Mouse (Mus musculus) right cerebral cortex, postnatal 4 days (tissue): Measurements from ENCODE around the gene Tgfb1.

ENCODE experiments used
- DNase-seq: peaks from one replicate; pipeline ENCODE4 v3.0.0-alpha.2; 2022

Tgfb1 gene

GRCm38 (mm10) chr7:25686680-25687531 lies at the start of gene Tgfb1:
Tgfb1 (plus strand) TSS chr7:25687002.
- DNase-seq: peak; percentile 46

DNA sequence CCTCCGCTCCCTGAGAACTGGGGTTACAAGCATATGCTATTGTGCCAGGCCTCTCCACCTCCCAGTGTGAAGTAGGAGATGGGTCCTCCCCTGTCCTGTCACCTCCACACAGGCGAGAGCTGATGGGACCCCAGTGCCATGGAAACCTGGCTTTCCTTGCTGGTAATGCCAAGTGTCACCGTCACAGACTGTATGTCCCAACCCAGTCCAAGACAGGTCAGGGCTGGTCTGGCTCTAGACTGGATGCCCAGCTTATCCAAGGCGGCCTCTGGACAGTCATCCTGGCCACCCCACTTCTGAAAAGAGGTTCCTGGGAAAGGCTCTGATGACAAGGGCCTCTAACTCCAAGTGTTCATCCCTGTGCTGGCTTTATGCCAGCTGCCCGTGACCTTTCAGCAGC lies 49.7 kb upstream of the Tgfb1 start:
- no peak for DNase-seq

DNA sequence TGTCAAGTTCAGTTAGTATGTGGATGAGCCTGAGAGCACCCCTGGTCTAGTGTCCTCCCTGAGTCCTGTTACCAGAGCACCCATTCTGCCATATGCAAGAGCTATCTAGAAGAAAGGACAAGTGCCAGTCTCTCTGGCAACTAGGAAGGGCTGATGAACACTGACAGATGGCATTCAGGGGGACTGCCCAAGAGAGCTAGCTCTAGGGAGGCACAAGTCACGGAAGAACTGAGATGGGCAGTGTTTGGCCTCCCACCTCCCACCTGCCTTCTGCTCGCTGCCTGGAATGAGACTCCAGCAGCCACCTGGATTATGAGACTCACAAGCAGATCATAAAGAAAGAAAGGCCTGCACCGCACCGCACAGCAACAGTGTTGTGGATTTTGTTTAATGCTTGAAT lies 47.0 kb upstream of the Tgfb1 start:
- DNase-seq: no peak

- no peak for DNase-seq
These were observed 42.7 kb upstream of the Tgfb1 start for GRCm38 (mm10) chr7:25644136-25644535.

GRCm38 (mm10) chr7:25644631-25645030 lies 42.2 kb upstream of the Tgfb1 start:
- no peak for DNase-seq

GRCm38 (mm10) chr7:25645074-25645473 lies 41.7 kb upstream of the Tgfb1 start:
- no peak for DNase-seq

DNA sequence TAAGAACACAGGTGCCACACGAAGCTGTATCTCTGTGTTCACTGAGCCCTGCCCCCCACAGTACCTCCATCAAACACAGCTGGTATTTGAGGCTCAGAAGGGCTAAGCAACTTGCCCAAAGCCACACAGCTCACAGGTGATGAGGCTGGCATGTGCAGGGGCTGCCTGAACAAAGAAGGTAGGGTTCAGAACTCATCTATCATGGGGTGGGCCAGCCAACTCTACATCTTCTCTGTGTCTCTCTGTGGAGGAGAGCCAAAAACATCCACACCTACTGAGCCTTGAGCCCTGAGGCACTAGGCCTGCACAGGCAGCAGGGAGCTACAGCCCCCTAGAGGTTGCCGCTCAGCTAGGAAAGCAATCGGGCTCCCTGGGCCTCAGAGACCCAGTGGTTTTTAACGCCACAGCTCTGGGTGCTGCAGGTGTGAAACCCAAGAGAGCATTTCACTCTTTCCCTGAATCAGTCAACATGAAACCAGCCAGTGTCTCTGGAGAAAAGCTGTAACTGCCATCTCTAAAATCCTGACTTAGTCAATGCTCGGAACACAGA lies 39.2 kb upstream of the Tgfb1 start:
- no peak for DNase-seq

DNA sequence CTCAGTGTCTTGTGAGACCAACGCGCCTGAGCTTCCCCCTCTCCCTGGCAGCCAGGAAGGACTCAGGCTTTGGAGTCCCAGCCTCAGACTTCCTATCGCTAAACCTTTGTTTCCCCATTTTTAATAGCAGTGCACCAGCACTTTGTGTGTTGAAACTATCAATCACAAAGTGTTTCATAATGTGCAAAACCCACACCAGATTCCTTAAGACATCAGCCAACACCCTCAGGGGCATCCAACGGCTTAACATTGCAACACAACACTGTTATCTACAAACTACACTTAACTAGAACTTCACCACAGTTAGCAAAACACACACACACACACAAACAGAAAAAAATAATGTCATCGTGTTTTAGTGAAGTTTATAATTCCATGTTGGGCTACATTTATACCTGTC lies 37.0 kb upstream of the Tgfb1 start:
- DNase-seq: no peak

DNA sequence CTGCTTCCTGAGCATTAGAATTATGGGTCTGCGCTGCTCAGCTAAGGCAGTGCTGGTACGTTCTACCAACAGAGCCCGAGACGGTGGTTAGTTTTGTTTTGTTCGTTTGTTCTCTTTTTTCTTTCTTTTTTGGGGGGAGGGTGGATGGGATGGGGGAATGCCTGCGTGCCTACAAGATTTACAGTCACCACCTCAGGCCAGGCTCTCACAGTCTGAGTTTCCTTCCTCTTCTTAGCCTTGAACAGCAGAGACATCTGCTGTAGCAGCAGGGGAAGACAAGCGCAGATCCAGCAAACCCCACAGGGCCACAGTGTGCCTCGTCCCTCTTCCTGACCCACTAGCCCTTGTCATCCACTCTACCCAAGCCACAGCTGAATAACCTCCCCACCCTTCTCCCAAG lies 35.5 kb upstream of the Tgfb1 start:
- no peak for DNase-seq

DNA sequence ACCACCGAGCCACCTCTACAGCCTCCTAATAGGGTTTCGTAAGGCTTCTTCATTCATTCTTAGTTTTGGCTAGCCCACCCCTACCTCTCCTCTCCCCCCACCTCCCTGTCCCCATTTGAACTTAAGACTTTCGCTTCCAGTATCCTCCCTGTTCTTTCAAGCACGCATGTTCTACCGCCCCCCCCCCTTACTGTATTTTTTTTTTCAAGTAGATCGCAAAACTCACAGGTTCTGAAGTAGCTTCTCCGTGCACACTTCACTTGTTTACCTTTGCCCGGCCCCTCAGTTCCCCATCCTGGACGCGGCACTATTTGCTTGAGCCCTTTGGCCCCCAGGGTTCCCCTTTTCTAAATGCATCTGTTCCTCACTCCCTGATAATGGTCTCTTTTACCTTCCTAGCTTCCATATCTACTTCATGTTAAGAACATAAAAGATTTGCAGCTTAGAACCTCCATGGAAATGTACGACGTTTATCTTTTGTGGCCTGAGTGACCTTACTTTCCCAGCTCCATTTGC lies 34.5 kb upstream of the Tgfb1 start:
- no peak for DNase-seq

DNA sequence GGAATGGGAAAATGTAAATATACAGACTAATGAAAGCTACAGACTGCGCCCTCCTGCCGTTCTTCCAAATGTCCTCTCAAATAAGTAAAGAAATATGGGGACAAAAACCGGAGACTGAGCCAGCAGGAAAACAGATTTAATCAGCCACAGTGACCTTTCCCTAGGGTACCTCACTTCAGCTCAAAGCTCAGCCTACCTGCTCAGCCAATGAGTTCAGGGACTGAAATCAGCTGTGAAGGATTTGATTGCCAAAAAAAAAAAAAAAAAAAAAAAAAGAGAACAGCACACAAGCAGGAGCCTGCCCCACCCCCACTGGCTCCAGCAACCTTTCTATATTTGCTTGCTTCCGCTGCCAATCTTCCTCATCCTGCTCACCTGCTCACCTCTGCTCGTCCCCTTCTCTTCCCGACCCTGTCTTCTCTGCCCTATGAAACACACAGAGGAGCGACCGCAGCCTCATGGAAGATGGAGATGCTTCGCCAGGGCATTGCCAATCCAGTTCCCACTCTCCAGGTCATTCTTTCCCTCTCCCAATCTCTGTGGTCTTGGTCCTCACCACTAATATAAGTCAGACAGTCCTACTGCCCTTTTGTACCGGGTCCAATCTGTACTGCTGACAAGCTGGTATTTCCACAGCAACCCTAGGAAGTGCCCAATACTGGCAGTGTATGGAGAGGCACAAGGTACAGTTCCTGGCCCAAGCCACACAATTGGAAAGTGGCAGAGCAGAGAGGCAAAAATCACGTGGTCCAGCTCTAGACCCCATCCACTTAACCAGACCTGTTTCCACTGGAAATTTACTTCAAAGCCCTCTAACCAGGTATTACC lies 31.0 kb upstream of the Tgfb1 start:
- no peak for DNase-seq

DNA sequence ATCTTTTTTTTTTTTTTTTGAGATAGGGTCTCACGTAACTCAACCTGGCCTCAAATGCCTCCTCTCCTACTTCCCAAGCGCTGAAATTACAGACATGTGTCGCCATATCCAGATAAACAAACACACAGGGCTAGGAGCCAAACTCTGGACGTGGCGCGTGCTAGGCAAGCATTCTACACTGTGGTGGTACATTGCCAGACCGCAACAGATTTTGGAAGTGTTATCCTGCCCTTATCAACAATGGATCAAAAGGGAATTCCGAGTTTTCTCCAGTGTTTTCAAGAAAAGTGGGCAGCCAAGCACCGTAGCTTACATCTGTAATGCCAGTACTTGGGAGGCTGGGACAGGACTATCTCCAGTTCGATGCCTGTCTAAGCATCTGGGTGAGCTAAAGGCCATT lies 29.0 kb upstream of the Tgfb1 start:
- no peak for DNase-seq

DNA sequence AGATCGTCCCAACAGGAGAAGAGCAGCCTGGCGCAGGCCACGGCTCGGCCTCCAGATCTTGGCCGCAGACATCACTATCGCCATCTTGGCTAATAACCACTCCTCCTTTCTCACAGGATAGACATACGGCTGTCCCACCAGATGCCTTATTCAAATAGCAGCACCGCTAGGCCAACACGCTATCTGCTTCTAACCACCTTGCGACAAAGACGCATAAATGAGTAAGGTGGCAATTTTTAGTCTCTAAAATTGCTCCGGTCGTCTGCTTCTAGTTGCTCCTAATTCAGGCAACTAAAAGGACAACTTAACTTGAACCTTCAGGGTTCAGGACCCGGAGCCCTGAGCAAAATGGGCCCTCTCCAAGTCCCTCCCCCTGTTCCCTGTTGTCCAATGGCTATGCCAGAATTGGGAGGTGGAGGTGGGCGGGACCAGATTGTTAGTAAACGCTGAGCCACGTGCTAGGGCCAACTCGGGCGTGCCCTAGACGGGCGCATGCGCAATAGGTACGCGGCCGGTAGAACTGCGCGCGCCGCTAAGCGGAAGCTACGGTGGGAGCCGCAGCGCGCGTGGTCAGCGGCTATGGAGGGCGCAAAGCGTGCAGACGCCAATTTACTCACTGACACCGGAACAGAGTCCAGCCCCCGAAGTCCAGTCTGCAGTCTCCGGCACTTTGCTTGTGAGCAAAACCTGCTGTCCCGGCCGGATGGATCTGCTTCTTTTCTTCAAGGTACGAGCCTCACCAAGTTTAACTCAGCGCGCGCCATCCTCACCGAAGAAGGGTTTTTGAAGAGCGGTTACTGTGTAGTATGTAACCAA lies 27.9 kb upstream of the Tgfb1 start, which contains the start of the genes Bckdha and Exosc5:
Gene Bckdha (minus strand): TSS at position 325 of the 816 bp plus-strand sequence.
Gene Exosc5 (plus strand): TSS at position 508 of the 816 bp plus-strand sequence.
- peak; percentile 96 for DNase-seq

DNA sequence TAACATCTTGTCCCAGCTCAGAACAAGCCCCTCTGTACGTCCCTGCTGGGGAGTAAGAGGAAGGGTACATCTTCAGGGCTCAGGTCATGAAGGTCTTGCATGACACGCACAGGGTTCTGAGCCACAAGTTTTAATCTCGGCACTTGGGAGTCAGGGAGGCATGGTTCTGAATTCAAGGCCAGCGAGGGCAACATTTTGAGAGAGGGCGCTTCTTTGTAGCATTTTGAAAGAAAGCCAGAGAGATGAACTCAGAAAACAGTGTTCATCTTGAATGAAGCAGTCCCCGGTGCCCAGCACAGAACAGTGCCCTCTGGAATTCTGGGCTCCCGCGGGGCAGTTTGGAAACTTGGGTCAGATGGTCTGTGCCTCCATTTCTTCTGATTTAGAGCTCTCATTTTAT lies 20.4 kb upstream of the Tgfb1 start:
- DNase-seq: no peak

DNA sequence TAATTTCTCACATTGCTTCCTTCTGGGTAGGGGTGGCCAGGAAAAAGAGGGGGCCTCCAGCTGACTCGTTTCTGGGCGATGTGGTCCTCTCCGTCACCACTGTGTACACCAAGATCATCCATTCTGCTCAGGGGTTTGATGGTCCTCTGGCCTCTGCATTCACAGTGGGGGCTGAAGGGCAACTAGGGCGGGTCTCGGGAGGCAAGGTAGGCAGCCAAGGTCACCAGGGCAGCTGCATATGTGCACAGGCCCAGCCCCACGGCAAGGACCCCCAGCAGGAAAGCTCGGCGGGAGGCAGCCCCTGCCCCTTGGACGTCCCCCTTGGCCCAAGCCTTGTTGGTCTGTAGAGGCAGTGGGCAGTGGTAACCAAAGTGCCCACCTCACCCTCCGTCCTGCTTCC lies 17.6 kb upstream of the Tgfb1 start:
- DNase-seq: no peak

DNA sequence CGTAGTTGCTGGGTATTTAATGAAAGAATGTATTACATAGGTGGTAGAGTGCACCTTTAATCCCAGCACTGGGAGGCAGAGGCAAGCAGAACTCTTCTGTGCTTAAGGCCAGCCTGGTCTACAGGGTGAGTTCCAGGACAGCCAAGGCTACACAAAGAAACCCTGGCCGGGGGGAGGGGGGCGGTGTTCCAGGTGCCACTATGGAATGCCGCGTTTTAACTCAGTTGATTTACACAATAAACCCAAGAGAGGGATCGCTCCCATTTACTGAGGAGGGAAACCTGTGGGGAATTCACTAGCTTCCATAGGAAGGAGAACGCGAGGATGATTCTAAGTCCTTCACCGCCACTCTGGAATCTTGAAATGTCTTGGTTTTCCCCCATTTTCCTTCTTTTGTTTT lies 17.2 kb upstream of the Tgfb1 start:
- DNase-seq: no peak

DNA sequence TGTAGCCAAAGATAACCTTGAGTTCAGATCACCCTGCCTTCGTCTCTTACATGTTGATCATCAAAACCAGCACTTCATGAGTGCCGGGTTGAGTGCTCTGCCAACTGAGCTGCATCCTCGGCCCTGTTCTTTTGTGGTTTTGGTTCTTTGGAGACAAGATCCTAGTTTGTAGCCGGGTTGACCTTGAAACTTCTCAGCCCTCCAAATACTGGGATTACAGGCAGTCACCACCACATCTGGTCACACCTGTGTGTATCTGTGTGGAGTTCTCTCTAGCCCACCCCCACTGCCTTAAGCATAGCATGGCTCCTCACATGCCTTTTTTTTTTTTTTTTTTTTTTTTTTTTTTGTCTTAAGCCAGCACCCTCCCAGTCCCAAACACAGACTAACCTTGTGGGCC lies 16.7 kb upstream of the Tgfb1 start:
- DNase-seq: no peak

DNA sequence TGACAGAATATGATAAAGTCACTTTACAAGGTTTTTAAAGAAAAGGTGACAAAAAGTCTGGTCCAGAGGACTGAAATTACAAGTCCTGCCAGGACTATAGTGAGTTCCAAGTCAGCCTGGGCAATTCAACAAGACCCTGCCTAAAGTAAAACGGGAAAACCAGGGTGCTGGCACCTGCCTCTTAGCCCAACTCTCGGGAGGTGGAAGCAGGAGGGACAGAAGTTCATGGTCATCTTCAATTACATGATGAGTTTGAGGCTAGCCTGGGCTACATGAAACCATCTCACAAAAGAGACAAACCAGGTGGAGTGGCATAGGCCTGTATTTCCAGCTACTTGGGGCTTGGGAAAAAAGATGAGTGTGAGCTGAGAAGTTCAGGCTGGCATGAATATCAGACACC lies 15.1 kb upstream of the Tgfb1 start:
- DNase-seq: no peak

GRCm38 (mm10) chr7:25672442-25672841 lies 14.4 kb upstream of the Tgfb1 start:
- DNase-seq: no peak

GRCm38 (mm10) chr7:25674297-25674696 lies 12.5 kb upstream of the Tgfb1 start:
- no peak for DNase-seq

DNA sequence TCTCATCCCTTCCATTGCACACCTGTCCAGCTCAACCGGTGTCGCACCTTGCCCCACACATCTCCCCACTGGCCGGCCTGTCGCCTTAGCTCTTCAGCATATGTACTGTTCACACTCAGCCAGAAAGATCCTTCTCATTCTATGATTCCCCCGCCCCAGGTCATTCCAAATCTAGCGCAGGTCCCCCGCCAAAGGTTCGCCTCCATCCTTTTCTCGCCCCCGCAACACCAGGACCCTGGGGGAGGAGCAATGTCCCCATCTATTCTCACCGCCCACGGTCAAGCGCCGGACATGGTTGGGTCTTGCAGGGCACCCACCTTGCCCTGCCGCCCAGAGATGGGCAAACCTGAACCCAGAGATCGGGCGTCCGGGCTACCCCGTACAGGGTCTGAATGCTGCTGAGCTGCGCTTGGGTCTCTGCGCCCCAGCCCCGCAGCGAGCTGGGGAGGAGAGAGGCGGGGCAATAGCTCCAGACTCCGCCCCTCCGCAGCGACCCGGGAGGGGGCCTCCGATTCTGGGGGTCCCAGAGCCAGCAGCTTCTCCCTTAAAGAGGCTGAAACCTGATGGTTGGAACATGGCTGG lies 12.0 kb upstream of the Tgfb1 start, which contains the start of gene Tmem91:
Gene Tmem91 (minus strand): TSS at position 448 of the 582 bp plus-strand sequence.
- DNase-seq: peak; percentile 37

DNA sequence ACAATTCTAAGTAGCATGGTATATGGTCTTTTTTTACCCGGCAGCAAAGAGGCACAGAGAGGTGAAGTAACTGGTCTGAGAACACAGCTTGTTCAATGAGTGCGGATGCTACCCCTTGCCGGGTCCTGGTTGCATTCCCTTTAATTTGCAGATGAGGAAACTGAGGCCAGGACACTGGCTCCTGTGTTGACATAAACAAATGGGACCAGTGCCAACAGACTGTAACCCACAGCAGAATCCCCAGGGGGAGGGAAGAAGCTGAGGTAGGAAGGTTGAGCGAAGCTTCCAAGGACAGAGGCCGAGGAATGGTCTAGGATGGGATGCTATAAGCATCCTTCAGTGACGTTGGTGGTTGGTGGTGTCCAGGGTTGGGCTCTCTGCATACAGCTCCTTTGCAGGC lies 11.4 kb upstream of the Tgfb1 start:
- no peak for DNase-seq
